Mouse (Mus musculus) MEL (cell line): Measurements from ENCODE around the gene Matn4. TPM values are rescaled to one million over a fixed set of nuclear protein-coding genes. Genes with fewer than 3 reads are reported as not detected.

Source experiments
- DNase-seq: peaks from one replicate; pipeline ENCODE4 v3.0.0; 2011; ENCODE audit warnings: low read depth, low spot score
- H3K27ac ChIP-seq: 2 replicates; pipeline ENCODE4 v1.5.1; 2012; ENCODE audit warnings: low read depth, mild to moderate bottlenecking, control low read depth, low read length, moderate library complexity; ENCODE audit not compliant: control insufficient read depth
- H3K27me3 ChIP-seq, 2 experiments: fragments of 150-350 bp in 1 of 2; sonication (generic) in 1 of 2; 2 replicates each; pipeline ENCODE4 v1.6.1; 2012; ENCODE audit warnings: low read length in 2 of 2, mild to moderate bottlenecking in 2 of 2, improper control_type of control experiment in 1 of 2, moderate library complexity in 1 of 2; ENCODE audit not compliant: insufficient read depth in 2 of 2, control insufficient read depth in 1 of 2
- H3K36me3 ChIP-seq, 2 experiments: 2 replicates each; pipeline ENCODE4 v1.6.1; 2012 to 2014; ENCODE audit warnings: low read length in 2 of 2, improper control_type of control experiment in 1 of 2, inconsistent platforms in 1 of 2, mild to moderate bottlenecking in 1 of 2; ENCODE audit not compliant: insufficient read depth in 2 of 2, control insufficient read depth in 1 of 2
- H3K4me1 ChIP-seq, 2 experiments: fragments of 150-350 bp in 1 of 2; sonication (generic) in 1 of 2; 2 replicates each; pipeline ENCODE4 v1.6.1; 2012; ENCODE audit warnings: low read length in 2 of 2, improper control_type of control experiment in 1 of 2, mild to moderate bottlenecking in 1 of 2; ENCODE audit not compliant: insufficient read depth in 2 of 2, control insufficient read depth in 1 of 2
- H3K4me3 ChIP-seq, 2 experiments: fragments of 150-350 bp in 1 of 2; sonication (generic) in 1 of 2; 2 replicates each; pipeline ENCODE4 v1.5.1; 2012; ENCODE audit warnings: low read depth in 2 of 2, low read length in 2 of 2, mild to moderate bottlenecking in 2 of 2, moderate library complexity in 2 of 2, control low read depth in 1 of 2, improper control_type of control experiment in 1 of 2; ENCODE audit not compliant: control insufficient read depth in 1 of 2, insufficient read depth in 1 of 2
- H3K79me2 ChIP-seq: 2 replicates; pipeline ENCODE4 v1.6.1; 2012; ENCODE audit warnings: mild to moderate bottlenecking, low read length, moderate library complexity; ENCODE audit not compliant: control insufficient read depth, poor library complexity, insufficient read depth
- H3K9ac ChIP-seq: 2 replicates; pipeline ENCODE4 v1.6.1; 2012; ENCODE audit warnings: low read depth, mild to moderate bottlenecking, control low read depth, low read length, moderate library complexity; ENCODE audit not compliant: control insufficient read depth, poor library complexity, severe bottlenecking
- H3K9me3 ChIP-seq: fragments of 150-350 bp; sonication (generic); replicated peaks from 2 replicates; pipeline ENCODE4 v1.6.1; 2012; ENCODE audit warnings: mild to moderate bottlenecking, low read length, improper control_type of control experiment, moderate library complexity; ENCODE audit not compliant: insufficient read depth
- E2F4 ChIP-seq: IDR thresholded peaks from 2 replicates; pipeline ENCODE4 v1.6.1; 2011; ENCODE audit warnings: low read depth, low read length, improper control_type of control experiment, borderline replicate concordance
- ELF1 ChIP-seq: IDR thresholded peaks from 2 replicates; pipeline ENCODE4 v1.6.1; 2014; ENCODE audit warnings: low read depth, mild to moderate bottlenecking, inconsistent platforms, low read length, improper control_type of control experiment, moderate library complexity
- EP300 ChIP-seq, 2 experiments: IDR thresholded peaks; 2 replicates each; pipeline ENCODE4 v1.6.1; 2011; ENCODE audit warnings: improper control_type of control experiment in 2 of 2, low read length in 2 of 2, low read depth in 1 of 2, mild to moderate bottlenecking in 1 of 2
- ETS1 ChIP-seq: IDR thresholded peaks from 2 replicates; pipeline ENCODE4 v1.6.1; 2012; ENCODE audit warnings: low read depth, mild to moderate bottlenecking, inconsistent platforms, low read length, improper control_type of control experiment, moderate library complexity
- GABPA ChIP-seq: IDR thresholded peaks from 2 replicates; pipeline ENCODE4 v1.6.1; 2012; ENCODE audit warnings: low read depth, mild to moderate bottlenecking, inconsistent platforms, low read length, improper control_type of control experiment, moderate library complexity
- JUND ChIP-seq: IDR thresholded peaks from 2 replicates; pipeline ENCODE4 v1.6.1; 2011; ENCODE audit warnings: low read depth, mild to moderate bottlenecking, improper control_type of control experiment, low read length
- MAFK ChIP-seq: IDR thresholded peaks from 2 replicates; pipeline ENCODE4 v1.6.1; 2011; ENCODE audit warnings: low read depth, mild to moderate bottlenecking, low read length, improper control_type of control experiment, borderline replicate concordance
- MEF2A ChIP-seq: IDR thresholded peaks from 2 replicates; pipeline ENCODE4 v1.6.1; 2014; ENCODE audit warnings: low read depth, mild to moderate bottlenecking, inconsistent platforms, low read length, improper control_type of control experiment; ENCODE audit not compliant: poor library complexity, insufficient replicate concordance, severe bottlenecking; ENCODE audit errors: extremely low read depth
- MXI1 ChIP-seq: IDR thresholded peaks from 2 replicates; pipeline ENCODE4 v1.6.1; 2011; ENCODE audit warnings: mild to moderate bottlenecking, low read depth, low read length, improper control_type of control experiment
- NELFE ChIP-seq: IDR thresholded peaks from 2 replicates; pipeline ENCODE4 v1.6.1; 2011; ENCODE audit warnings: low read depth, low read length, improper control_type of control experiment
- POLR2AphosphoS2 ChIP-seq: IDR thresholded peaks from 2 replicates; pipeline ENCODE4 v1.6.1; 2011; ENCODE audit warnings: low read length, improper control_type of control experiment
- SIN3A ChIP-seq: IDR thresholded peaks from 2 replicates; pipeline ENCODE4 v1.6.1; 2012; ENCODE audit warnings: low read length, improper control_type of control experiment, inconsistent platforms
- SMC3 ChIP-seq: IDR thresholded peaks from 2 replicates; pipeline ENCODE4 v1.6.1; 2011; ENCODE audit warnings: low read depth, low read length, improper control_type of control experiment
- TCF12 ChIP-seq: IDR thresholded peaks from 2 replicates; pipeline ENCODE4 v1.6.1; 2014; ENCODE audit warnings: low read depth, mild to moderate bottlenecking, inconsistent platforms, low read length, improper control_type of control experiment, moderate library complexity
- USF1 ChIP-seq: IDR thresholded peaks from 2 replicates; pipeline ENCODE4 v1.6.1; 2014; ENCODE audit warnings: low read depth, mild to moderate bottlenecking, inconsistent platforms, low read length, improper control_type of control experiment, moderate library complexity
- USF2 ChIP-seq, 2 experiments: IDR thresholded peaks; 2 replicates each; pipeline ENCODE4 v1.6.1; 2011 to 2012; ENCODE audit warnings: improper control_type of control experiment in 2 of 2, low read length in 2 of 2, borderline replicate concordance in 1 of 2, inconsistent platforms in 1 of 2, low read depth in 1 of 2, mild to moderate bottlenecking in 1 of 2; ENCODE audit not compliant: insufficient read depth in 1 of 2
- ZC3H11A ChIP-seq: IDR thresholded peaks from 2 replicates; pipeline ENCODE4 v1.6.1; 2012; ENCODE audit warnings: low read depth, mild to moderate bottlenecking, inconsistent platforms, low read length, improper control_type of control experiment
- ZMIZ1 ChIP-seq: IDR thresholded peaks from 2 replicates; pipeline ENCODE4 v1.6.1; 2012; ENCODE audit warnings: low read depth, mild to moderate bottlenecking, inconsistent platforms, low read length, improper control_type of control experiment, moderate library complexity
- ZNF384 ChIP-seq: IDR thresholded peaks from 2 replicates; pipeline ENCODE4 v1.6.1; 2012; ENCODE audit warnings: low read depth, mild to moderate bottlenecking, inconsistent platforms, low read length, improper control_type of control experiment
- polyA plus RNA-seq, 2 experiments: library from polyadenylated mRNA; stranded (reverse) in 1 of 2; unstranded in 1 of 2; fragments of >175 nt in 1 of 2; fragments of >200 nt in 1 of 2; gene quantifications; 2 replicates each; pipeline versions ENCODE4 v1.2.1 to v1.2.4; 2012; ENCODE audit warnings: low replicate concordance in 2 of 2, low read depth in 1 of 2; ENCODE audit not compliant: insufficient read length in 2 of 2, insufficient read depth in 1 of 2, missing spikeins in 1 of 2
- total RNA-seq: library from RNA; depleted of rRNA; stranded (reverse); fragments of 300-350 nt; gene quantifications from 2 replicates; pipeline ENCODE4 v1.2.3, GENCODE M21; 2012

The Matn4 gene
- total and polyA plus RNA-seq, 3 experiments: not detected

DNA sequence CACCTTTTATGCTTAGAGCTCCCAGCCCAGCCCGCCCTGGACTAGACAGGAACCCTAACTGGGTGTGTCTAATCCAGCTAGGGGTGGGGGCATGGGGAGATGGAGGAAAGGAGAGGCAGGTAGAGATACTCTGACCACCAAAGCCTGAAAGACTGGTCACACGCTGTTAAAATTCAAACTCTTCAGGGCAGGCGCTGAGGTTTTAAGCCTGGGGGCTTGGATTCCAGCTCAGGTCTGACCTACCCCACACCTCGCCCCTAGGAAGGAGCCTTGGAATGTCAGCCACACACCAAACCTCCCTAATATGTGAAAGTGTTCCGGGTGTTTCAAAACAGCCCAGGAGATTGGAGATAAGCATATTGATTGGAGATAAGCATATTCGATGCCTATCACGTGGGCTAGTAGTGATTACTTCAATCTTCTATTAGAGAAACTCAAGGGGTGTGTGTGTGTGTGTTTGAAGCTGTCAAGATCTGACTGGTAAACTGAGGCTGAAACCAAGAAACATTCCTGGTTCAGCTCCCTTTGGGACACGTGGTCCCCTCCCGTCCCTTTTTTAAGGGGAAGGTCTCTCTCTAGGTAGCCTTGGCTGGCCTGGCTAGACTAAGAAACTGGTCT, 28.4 kb upstream of the Matn4 start:
- Histone ChIP-seq H3K9me3 (no peaks in the 10 kb centered on the region), H3K4me1 (no peaks in the 10 kb centered on the region), H3K79me2 (no peaks in the 10 kb centered on the region), H3K27ac (no peak overlapping the region), H3K27me3 (peaks cover 9 to 16% of the 10 kb centered on the region in 2 experiments), H3K36me3 (no peaks in the 10 kb centered on the region), H3K4me3 (no peak overlapping the region), H3K9ac (no peak overlapping the region)
- TF ChIP-seq E2F4 (no peak), NELFE (no peak), TCF12 (no peak), SIN3A (no peak), ZC3H11A (no peak)
- DNase-seq: no peak

DNA sequence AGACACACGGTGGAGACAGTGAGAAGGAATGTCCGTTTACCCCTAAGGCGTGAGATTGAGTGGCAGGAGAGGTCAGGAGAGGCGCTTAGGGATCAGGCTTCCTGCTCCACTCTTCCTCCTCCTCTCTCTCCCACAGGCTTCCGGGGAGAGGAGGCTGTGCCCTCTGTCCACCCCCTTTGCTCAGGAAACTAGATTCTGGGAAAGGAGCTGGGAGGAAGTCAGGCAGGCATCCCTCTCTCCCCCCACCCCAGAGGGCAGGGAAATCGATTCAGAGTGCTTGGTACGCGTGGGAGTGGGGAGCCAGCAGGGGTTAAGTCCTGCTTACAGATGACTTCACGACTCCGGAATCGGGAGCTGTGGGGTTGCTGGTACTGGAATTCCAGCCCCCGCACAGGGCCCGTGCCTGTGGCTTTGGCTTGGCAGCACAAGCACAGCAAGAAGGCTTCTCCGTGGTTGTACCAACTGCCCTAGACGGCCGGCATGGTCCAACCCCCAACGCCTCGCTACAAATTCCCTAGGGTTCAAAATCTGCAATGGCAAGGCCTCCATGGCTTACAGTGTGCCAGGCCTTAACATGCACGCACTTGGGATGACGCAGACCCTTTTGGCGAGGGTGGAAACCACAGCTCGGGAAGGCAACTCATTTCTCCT, 27.7 kb upstream of the Matn4 start:
- H3K27me3 ChIP-seq: peaks cover 9 to 14% of the 10 kb centered on the region in 2 experiments
- H3K9me3 ChIP-seq: no peaks in the 10 kb centered on the region
- no peak for DNase-seq
- H3K27ac ChIP-seq: no peak overlapping the region
- no peaks in the 10 kb centered on the region for H3K36me3 ChIP-seq
- no peaks in the 10 kb centered on the region for H3K79me2 ChIP-seq
- H3K4me3 ChIP-seq: no peak overlapping the region
- no peaks in the 10 kb centered on the region for H3K4me1 ChIP-seq
- no peak for TF ChIP-seq GABPA
- no peak for TF ChIP-seq SIN3A
- no peak for TF ChIP-seq ZMIZ1
- no peak for TF ChIP-seq SMC3
- TF ChIP-seq ETS1: no peak
- no peak for TF ChIP-seq NELFE
- TF ChIP-seq JUND: no peak
- no peak for TF ChIP-seq EP300 (IDR thresholded peaks at IDR 0.05; ENCODE audit: low read depth in 1 of 2, low read length in 2 of 2)
- no peak for TF ChIP-seq ZNF384
- TF ChIP-seq USF2 (IDR thresholded peaks at IDR 0.05; ENCODE audit: borderline replicate concordance in 1 of 2, insufficient read depth in 1 of 2, low read depth in 1 of 2, low read length in 2 of 2): no peak
- no peak for TF ChIP-seq ZC3H11A
- no peak for TF ChIP-seq MXI1
- no peak for TF ChIP-seq USF1
- no peak for TF ChIP-seq MAFK
- TF ChIP-seq POLR2AphosphoS2: no peak
- no peak for TF ChIP-seq E2F4
- no peak for TF ChIP-seq ELF1
- no peak for TF ChIP-seq MEF2A
- no peak overlapping the region for H3K9ac ChIP-seq
